ENCODE assay signal across 11 mouse cellular contexts in the genomic region with DNA sequence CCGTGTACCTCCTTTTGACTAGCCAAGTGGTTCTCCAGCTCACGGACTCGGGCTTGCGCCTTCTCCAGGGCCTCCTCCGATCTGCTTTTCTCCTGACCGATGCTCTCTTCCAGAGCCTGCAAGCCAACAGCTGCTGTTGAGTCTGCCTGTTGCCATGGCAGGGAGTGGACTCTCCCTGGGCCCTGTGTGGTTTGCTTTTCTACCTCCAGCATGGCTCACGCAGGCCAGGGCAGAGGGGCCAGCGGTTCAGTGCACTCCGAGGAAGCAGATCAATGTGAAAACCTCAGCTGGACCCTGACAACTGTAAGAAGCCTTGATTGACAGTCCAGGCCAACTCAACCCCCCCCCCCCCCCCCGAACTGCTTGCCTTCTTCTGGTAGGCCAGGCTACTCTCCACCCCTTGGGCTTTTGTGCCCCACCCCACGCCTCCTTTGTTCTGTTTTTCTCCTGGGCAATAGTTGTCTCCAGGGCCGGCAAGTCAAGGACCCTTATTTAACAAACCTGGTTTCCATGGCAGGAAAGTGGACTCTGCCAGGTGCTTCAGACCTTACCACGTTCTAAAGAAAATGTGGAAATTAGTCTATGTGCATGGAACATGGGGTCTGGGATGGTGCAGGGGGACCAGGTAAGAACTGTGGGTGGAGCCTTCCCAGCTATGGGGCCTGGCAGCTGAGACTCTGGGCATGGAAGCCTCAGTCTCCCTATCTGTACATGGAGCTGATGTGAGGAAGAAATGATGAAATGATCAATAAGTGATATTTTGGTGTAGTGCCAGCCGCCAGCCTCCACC. TPM values are rescaled to one million over a fixed set of nuclear protein-coding genes. Genes with fewer than 3 reads are reported as not detected.
A peak's percentile ranks its signal among the peaks of the same experiment; 100 is the strongest.
DNase-seq lines count a peak whose midpoint lies in the region; ATAC-seq lines count a peak whose summit lies in the region.
"Had no signal": no experiment of that assay in that cellular context is flagged by ENCODE, and none has a peak within 500 bp of the region (broad histone marks: within the 10 kb centered on the region; RNA-seq: fewer than 3 reads in every experiment).

No protein-coding gene starts in this region.

- H3K9me3 ChIP-seq in liver, embryonic 11.5 days (ENCODE audit: control insufficient read depth, low read length), result no peaks in the 10 kb centered on the region
- H3K9me3 ChIP-seq in embryonic facial prominence, embryonic 12.5 days, result no peaks in the 10 kb centered on the region
- H3K9me3 ChIP-seq in hindbrain, embryonic 15.5 days, result no peaks in the 10 kb centered on the region
- H3K9me3 ChIP-seq in midbrain, embryonic 12.5 days, result no peaks in the 10 kb centered on the region

- no peak overlapping the region for H3K27ac ChIP-seq in liver, embryonic 11.5 days (ENCODE audit: low read depth, low read length)
- H3K27ac ChIP-seq in embryonic facial prominence, embryonic 12.5 days, result no peak overlapping the region
- H3K27ac ChIP-seq in hindbrain, embryonic 15.5 days (replicated peaks), result peak overlapping the region; percentile 38; the same call in 1 of the 2 replicates
- peak overlapping the region; percentile 60 for H3K27ac ChIP-seq in midbrain, embryonic 12.5 days (replicated peaks)

- 0 out of 2 replicates have a peak, but pooled peaks cover 2% of the 10 kb centered on the region for H3K4me1 ChIP-seq in liver, embryonic 11.5 days (replicated peaks; ENCODE audit: control insufficient read depth, insufficient read depth, low read length)
- 0 out of 2 replicates have a peak, but pooled peaks cover 6% of the 10 kb centered on the region for H3K4me1 ChIP-seq in embryonic facial prominence, embryonic 12.5 days
- peaks cover 10% of the 10 kb centered on the region for H3K4me1 ChIP-seq in hindbrain, embryonic 15.5 days (replicated peaks)
- H3K4me1 ChIP-seq in midbrain, embryonic 12.5 days, result peaks cover 14% of the 10 kb centered on the region

- no peak overlapping the region for H3K9ac ChIP-seq in liver, embryonic 11.5 days (ENCODE audit: low read depth, low read length)
- no peak overlapping the region for H3K9ac ChIP-seq in embryonic facial prominence, embryonic 12.5 days
- no peak overlapping the region for H3K9ac ChIP-seq in hindbrain, embryonic 15.5 days
- H3K9ac ChIP-seq in midbrain, embryonic 12.5 days (replicated peaks), result no peak overlapping the region

- no peak overlapping the region for H3K4me3 ChIP-seq in liver, embryonic 11.5 days (ENCODE audit: low read depth, low read length)
- H3K4me3 ChIP-seq in embryonic facial prominence, embryonic 12.5 days, result no peak overlapping the region
- no peak overlapping the region for H3K4me3 ChIP-seq in hindbrain, embryonic 15.5 days
- no peak overlapping the region; the same call in 1 of the 2 replicates for H3K4me3 ChIP-seq in midbrain, embryonic 12.5 days

- no peak for DNase-seq in liver, embryonic 11.5 days (ENCODE audit: low spot score)
- DNase-seq in liver, result no peak
- no peak for DNase-seq in cerebellum, adult 9-11 months
- no peak for DNase-seq in testis, postnatal 10 days (ENCODE audit: low spot score)
- DNase-seq in ovary, postnatal 10 days (ENCODE audit: low spot score), result no peak
- DNase-seq: kidney, postnatal 4 days; thymus, postnatal 36 days had no signal

- H3K36me3 ChIP-seq in liver, embryonic 11.5 days (ENCODE audit: control insufficient read depth, insufficient read depth, low read length), result no peaks in the 10 kb centered on the region
- no peaks in the 10 kb centered on the region for H3K36me3 ChIP-seq in embryonic facial prominence, embryonic 12.5 days
- no peaks in the 10 kb centered on the region for H3K36me3 ChIP-seq in hindbrain, embryonic 15.5 days
- no peaks in the 10 kb centered on the region for H3K36me3 ChIP-seq in midbrain, embryonic 12.5 days

- 73% methylated on average over 14 of the region's 14 CpGs for WGBS in liver, embryonic 11.5 days
- WGBS in embryonic facial prominence, embryonic 12.5 days, result 67% methylated on average over 14 of the region's 14 CpGs
- 40% methylated on average over 13 of the region's 14 CpGs for WGBS in hindbrain, embryonic 15.5 days
- 42% methylated on average over 14 of the region's 14 CpGs for WGBS in midbrain, embryonic 12.5 days

- H3K4me2 ChIP-seq in liver, embryonic 11.5 days, result no peak overlapping the region
- no peak overlapping the region for H3K4me2 ChIP-seq in embryonic facial prominence, embryonic 12.5 days (replicated peaks)
- H3K4me2 ChIP-seq in hindbrain, embryonic 15.5 days, result no peak overlapping the region
- H3K4me2 ChIP-seq in midbrain, embryonic 12.5 days (replicated peaks), result peak overlapping the region; percentile 5

- 0 out of 2 replicates have a peak, but pooled peaks have one; percentile 55 for ATAC-seq in liver, embryonic 11.5 days (replicated peaks; ENCODE audit: low FRiP score)
- 0 out of 2 replicates have a peak, but pooled peaks have one; percentile 58 for ATAC-seq in embryonic facial prominence, embryonic 12.5 days (ENCODE audit: insufficient number of reproducible peaks, insufficient read depth, low FRiP score, low TSS enrichment)
- ATAC-seq in hindbrain, embryonic 15.5 days (ENCODE audit: low FRiP score, low read depth), result peak; percentile 75
- ATAC-seq in midbrain, embryonic 12.5 days (ENCODE audit: low FRiP score, low read depth), result peak; percentile 79
- ATAC-seq: inflammation-experienced regulatory T-cells, adult 6 months had no signal

- H3K27me3 ChIP-seq in liver, embryonic 11.5 days (replicated peaks; ENCODE audit: control insufficient read depth, insufficient read depth, low read length), result no peaks in the 10 kb centered on the region
- no peaks in the 10 kb centered on the region for H3K27me3 ChIP-seq in embryonic facial prominence, embryonic 12.5 days
- H3K27me3 ChIP-seq in hindbrain, embryonic 15.5 days, result no peaks in the 10 kb centered on the region
- H3K27me3 ChIP-seq in midbrain, embryonic 12.5 days, result no peaks in the 10 kb centered on the region

RNA-seq across cellular contexts. Expression of gene Efhd2, which starts 58.3 kb away (rescaled TPM):
- polyA plus RNA-seq in liver, embryonic 11.5 days (2014; fragmentation: Nextera tagmentation; extraction: Ambion mirVana), result 62.1 and 69.1 TPM in 2 replicates
- 54.3 and 58.1 TPM in 2 replicates for polyA plus RNA-seq in embryonic facial prominence, embryonic 12.5 days (2016; fragmentation: Nextera tagmentation; extraction: Ambion mirVana)
- 77.8 and 83.5 TPM in 2 replicates for polyA plus RNA-seq in hindbrain, embryonic 15.5 days (2015; fragmentation: Nextera tagmentation; extraction: Ambion mirVana)
- 96.8 and 112 TPM in 2 replicates for polyA plus RNA-seq in midbrain, embryonic 12.5 days (2016; fragmentation: Nextera tagmentation; extraction: Ambion mirVana)

Comparison
In these comparisons a context has a peak if more than half of its experiments do, and no peak if none do; other contexts are left out.
1. H3K27ac ChIP-seq: peak in hindbrain, embryonic 15.5 days (single experiment) and midbrain, embryonic 12.5 days (single experiment); none in liver, embryonic 11.5 days (single experiment) and embryonic facial prominence, embryonic 12.5 days (single experiment).
2. Peak in every context shown above with its lines, with median percentiles within 50 percentile points of each other: ATAC-seq.